Mouse (Mus musculus): ENCODE measurements around the gene Endod1.

DNA sequence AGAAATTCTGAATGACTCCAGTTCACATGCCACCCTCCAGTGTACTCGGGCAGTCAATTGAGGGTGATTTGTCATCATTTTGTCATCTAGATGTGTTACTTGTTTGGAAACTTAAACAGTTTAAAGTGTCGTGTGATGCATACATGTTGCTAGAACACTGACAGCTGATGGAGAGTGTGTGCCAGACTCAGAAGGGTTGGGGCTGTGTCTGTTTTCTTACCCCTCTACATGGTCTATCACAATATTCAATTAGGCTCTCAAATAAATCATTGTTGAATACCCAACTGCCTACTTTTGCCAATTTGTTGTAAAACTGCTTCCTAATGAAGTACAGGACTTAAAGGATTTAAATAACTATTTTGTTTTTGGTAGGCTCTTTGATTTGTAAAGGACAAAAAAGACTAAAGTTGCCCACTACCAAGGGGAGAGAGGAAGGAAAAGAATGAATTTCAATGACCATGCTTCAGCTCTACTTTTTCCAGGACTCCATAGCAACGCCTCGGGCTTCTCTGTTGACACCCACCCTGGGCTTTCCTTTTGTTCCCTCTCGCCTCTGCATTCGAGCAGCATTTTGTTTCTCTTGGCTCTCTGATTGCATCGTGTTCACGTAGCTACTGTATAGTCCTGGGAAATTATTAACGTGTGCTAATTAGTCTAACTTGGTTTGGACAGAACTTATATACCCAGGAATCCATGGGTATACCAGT is 76.9 kb downstream of the Endod1 start:
- TF ChIP-seq GATA1 (IDR thresholded peaks at IDR 0.05; ENCODE audit: low read length) (no peak), TAL1 (IDR thresholded peaks at IDR 0.05; ENCODE audit: low read length) (no peak)
